Mouse (Mus musculus): Measurements from ENCODE around the gene Cyb561a3.

DNA sequence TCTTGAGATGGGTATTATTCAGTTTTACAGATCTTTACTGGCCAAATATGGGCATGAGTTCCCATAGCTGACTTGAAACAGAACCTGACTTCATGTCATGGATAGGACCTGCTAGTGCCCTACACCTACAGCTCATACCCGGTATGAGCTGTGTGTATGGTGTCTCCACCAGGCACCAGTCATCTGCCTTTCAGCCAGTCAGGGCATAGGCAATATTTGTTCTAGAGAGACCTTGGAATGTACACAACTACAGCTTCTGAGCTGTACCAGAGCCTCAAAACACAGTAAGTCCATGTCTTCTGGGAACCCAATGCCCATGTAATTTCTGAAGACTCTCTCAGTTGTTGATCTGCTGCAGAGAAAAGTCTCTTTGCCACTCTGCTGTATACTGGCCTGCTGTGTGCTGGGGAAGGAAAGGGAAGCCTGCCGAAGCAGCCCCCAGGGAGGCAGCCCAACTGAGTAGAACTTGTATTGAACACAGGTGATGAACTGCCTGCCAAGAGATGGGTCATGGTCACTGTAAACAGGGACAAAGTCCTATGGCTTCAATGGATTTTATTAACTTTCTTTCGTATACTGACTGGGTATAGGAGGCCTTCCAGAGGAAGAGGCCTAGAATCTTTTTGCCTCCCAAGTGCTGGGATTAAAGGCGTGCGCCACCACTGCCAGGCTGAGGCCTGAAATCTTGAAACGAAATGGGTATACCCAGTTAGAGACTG lies 14.8 kb downstream of the Cyb561a3 start:
- TF ChIP-seq GATA1 (IDR thresholded peaks at IDR 0.05; ENCODE audit: low read length) (no peak), TAL1 (IDR thresholded peaks at IDR 0.05; ENCODE audit: low read length) (no peak)

Measured in erythroblast, embryonic 14.5 days (primary cell).